Mouse (Mus musculus) frontal cortex, postnatal 36 days (tissue): Measurements from ENCODE around the gene Casd1.
"Not testable (repeated sequence)": the region's sequence is repeated elsewhere in the genome, so short reads cannot be mapped to it uniquely, and the experiment has no call there.

Source experiments
- DNase-seq, 2 experiments: peaks; one replicate each; pipeline ENCODE4 v3.0.0; 2022; ENCODE audit warnings: low spot score in 2 of 2

The Casd1 gene

GRCm38 (mm10) chr6:4612431-4612830 lies 11.8 kb downstream of the Casd1 start:
- DNase-seq = no peak

DNA sequence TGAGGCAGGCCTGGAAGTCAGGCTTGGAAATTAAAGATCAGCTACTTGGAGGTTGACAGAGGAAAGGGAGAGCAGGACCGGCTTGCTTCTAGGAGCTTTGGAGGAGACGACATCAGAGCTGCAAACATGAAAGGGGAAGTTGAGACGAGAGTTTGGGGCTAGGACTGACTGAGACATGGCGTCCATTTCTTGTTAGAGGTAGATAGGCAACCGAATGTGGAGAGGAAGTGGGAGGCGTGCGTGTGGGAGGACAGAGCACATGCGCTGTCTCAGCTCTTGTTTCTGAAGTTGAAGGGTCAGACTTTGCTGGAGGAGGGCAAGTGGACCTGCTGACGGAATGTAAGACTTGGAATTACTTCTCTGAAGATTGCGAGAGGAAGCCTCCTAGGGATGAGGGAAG lies 17.3 kb downstream of the Casd1 start:
- no peak for DNase-seq

- DNase-seq = no peak
Measured at GRCm38 (mm10) chr6:4631464-4631863, 30.8 kb downstream of the Casd1 start.

DNA sequence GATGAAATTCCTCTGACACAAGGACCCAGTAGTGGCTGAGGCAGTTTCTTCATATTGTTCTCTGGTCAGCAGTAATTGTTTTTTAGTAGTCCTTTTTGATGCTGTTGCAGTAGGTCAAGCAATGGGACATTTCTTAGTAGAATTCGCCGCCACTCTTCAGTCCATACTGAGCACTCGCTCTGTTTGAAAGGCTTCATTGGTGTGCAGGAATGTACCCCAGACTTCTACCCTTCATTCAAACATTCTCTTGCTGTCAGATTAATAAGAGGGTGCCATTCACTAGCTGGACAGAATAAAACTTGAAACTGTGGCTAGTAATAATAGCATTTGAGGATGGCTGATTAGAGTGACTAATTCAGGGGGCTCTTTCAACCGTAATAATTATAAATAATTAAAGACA lies 32.5 kb downstream of the Casd1 start:
- no peak for DNase-seq

- DNase-seq = no peak
Measured at GRCm38 (mm10) chr6:4634804-4635203, 34.2 kb downstream of the Casd1 start.

- DNase-seq = no peak
Measured at GRCm38 (mm10) chr6:4642068-4642467, 41.4 kb downstream of the Casd1 start.

GRCm38 (mm10) chr6:4647351-4647750 lies 46.7 kb downstream of the Casd1 start:
- no peak for DNase-seq

DNA sequence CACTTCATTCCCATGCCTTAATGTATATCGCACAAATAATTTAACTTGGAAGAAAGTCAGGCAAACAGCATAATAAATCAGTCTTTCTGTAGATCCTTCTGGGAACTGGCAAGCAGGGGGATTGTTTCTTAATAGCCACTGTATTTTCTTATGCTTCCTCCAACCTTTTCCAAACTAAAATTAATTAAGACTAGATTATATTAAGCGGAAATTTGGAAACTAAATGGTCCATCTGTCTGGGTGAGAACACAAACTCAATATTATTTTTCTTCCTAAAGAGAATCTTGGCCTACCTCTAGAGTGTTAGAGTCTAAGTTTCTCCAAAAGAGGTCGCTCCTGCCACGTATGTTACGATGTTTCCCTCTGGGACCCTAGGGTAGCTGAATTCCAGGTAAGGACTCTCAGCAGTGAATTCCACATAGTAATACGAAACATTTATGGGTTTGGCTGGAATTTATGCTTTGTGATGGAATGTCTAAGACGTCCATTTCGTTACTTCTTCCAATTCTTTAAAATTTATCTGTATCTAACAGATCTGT lies 52.0 kb downstream of the Casd1 start:
- DNase-seq = no peak

- not testable (repeated sequence) for DNase-seq
Measured at GRCm38 (mm10) chr6:4653741-4654140, 53.1 kb downstream of the Casd1 start.

DNA sequence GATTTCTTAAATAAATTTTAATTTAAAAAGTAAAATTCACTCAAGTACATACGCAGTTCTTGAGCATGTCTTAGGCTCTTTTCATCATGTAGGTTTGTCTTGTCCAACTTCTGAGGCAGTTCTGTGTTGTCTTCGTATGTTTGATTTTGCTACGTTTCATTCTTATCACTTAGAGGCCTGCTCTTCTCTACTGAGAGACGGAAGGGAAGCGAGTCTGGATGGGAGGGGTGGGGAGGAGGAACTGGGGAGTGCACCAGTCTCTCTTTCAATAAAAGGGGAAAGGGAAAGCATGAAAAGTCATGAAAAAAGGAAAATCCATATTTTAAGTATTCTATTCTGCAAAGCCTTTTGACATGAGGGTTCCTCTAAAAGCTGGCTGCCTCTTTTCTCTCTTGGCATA lies 54.8 kb downstream of the Casd1 start:
- DNase-seq = no peak

- no peak for DNase-seq
Measured at GRCm38 (mm10) chr6:4655924-4656323, 55.3 kb downstream of the Casd1 start.

DNA sequence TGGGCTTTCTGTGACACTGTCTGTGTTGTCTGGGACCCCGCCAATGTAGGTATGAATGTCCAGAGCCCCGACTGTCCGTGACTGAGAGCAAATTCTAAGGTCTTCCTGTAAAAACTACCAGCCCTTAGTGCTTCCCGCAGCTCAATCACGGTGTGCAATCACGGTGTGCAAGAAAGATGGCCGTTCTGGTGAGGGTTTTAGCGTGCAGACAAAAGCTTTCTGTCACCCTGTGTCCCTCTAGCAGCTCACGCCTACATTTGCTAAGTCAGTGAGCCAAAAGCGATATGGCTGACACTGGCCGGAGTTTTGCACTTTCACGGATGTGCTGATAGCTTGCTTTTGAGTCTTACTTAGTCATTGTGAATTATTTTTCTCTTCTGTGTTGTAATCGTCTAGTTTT lies 58.2 kb downstream of the Casd1 start:
- DNase-seq = no peak

DNA sequence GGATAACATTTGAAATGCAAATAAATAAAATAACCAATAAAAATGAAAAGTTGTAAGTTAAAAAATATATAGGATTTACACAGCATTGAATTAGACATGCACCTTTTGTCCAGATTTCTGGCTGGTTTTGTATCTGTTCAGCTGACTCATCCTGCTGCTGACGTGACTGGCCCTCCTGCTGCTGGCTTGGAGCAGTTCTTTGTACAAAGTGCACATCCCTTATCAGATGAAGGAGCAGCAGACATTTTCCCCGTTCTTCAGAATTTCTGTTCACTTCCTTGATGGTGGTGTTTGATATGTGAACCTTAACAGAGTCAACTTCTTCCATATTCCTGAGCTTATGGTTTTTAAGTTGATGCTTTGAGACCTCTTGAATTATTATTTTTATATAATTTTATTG lies 62.9 kb downstream of the Casd1 start:
- no peak for DNase-seq

- no peak for DNase-seq
Measured at GRCm38 (mm10) chr6:4664313-4664712, 63.7 kb downstream of the Casd1 start.

DNA sequence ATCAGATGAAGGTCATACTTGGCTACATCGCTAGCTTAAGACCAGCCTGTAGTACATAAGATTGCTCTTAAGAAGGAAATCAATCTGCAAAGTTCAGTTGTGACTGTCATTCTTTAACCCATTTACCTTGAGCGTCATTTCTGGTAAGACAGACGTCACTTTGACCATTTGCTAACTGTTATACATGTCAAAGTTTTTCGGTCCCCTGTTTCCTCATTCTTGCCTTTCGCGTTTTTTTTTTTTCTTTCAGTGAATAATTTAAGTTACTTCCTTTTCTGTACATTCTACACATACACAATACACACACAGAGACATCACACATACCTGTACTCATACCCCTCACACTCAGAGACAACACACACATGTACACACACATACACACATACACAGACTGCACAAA lies 64.5 kb downstream of the Casd1 start:
- no peak for DNase-seq

GRCm38 (mm10) chr6:4677356-4677761 lies 76.7 kb downstream of the Casd1 start:
- no peak for DNase-seq

DNA sequence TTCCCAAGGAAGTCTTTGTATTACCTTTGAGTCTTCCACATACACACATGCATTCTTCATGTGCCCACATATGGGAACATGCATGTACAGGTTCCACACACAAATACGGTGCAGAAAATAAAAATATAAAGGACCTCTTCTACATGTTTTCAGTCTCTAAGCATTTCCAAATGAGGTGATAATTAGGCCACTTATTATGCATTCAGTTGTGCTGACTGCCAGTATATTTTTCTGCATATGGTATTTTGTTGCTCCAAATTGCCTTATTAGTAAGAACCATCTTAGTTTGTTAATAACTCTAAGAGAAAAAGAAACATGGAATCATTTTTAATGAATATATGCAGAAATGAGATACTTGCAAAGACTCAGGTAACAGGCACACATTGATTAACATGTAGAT lies 79.3 kb downstream of the Casd1 start:
- DNase-seq = no peak

- no peak for DNase-seq
Measured at GRCm38 (mm10) chr6:4680576-4680975, 79.9 kb downstream of the Casd1 start.

DNA sequence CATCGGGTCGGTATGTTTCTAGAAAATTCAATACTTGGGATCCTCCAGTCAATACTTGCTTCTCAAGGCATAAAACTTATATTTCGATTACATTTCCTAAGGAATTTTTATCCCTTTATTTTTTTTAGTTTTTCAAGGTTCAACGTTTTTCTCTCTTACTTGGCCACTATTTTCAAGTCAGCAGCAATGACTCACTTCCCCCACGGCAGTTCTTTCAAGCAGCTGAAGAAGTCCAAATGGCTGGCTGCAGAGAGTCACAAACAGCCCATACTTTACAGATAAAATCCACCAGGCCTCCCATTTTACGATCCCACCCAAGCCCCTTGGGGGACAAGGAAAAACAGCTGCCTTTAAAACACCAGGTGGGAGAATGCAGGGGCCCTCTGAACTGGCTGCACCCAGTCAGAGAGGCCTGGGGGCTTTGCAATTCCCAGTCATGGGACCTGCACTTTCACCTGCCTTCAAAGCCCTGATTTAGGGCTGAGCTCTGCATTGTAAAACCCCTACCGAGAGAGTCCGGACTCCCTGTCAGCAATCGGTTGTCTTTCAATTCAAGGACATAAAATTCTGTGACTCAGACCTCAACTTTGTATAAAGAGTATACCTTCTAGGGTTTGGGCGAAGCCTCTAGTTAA lies 84.2 kb downstream of the Casd1 start:
- DNase-seq = no peak

GRCm38 (mm10) chr6:4690438-4690837 lies 89.8 kb downstream of the Casd1 start:
- DNase-seq = no peak
